ENCODE assay signal across 9 mouse cellular contexts in genomic region chr2:180385231-180385895, GRCm38 (mm10). TPM values are rescaled to one million over a fixed set of nuclear protein-coding genes. Genes with fewer than 3 reads are reported as not detected.
A peak's percentile ranks its signal among the peaks of the same experiment; 100 is the strongest.
DNase-seq lines count a peak whose midpoint lies in the region; ATAC-seq and TF ChIP-seq lines count a peak whose summit lies in the region.
"Had no signal": no experiment of that assay in that cellular context is flagged by ENCODE, and none has a peak within 500 bp of the region (broad histone marks: within the 10 kb centered on the region; RNA-seq: fewer than 3 reads in every experiment).

No protein-coding gene starts in this region.

- peak overlapping the region; percentile 83 for H3K4me3 ChIP-seq in heart, embryonic 10.5 days
- peak overlapping the region; percentile 48 for H3K4me3 ChIP-seq in limb, embryonic 13.5 days
- no peak overlapping the region for H3K4me3 ChIP-seq in kidney, adult 2 months (ENCODE audit: insufficient read depth, low read depth, low read length)

- H3K36me3 ChIP-seq in heart, embryonic 10.5 days: peaks cover 23% of the 10 kb centered on the region
- H3K36me3 ChIP-seq in limb, embryonic 13.5 days: no peaks in the 10 kb centered on the region
- H3K36me3 ChIP-seq in kidney, adult 2 months (ENCODE audit: control insufficient read depth, insufficient read depth, low read length): no peaks in the 10 kb centered on the region

- peak overlapping the region; percentile 96 for H3K27ac ChIP-seq in heart, embryonic 10.5 days
- H3K27ac ChIP-seq in limb, embryonic 13.5 days: no peak overlapping the region
- H3K27ac ChIP-seq in kidney, adult 2 months (ENCODE audit: insufficient read depth, low read depth, low read length): no peak overlapping the region

- H3K4me1 ChIP-seq in heart, embryonic 10.5 days: peaks cover 45% of the 10 kb centered on the region
- H3K4me1 ChIP-seq in limb, embryonic 13.5 days: peaks cover 15% of the 10 kb centered on the region
- H3K4me1 ChIP-seq in kidney, adult 2 months (ENCODE audit: control insufficient read depth, insufficient read depth, low read length): no peaks in the 10 kb centered on the region

- TF ChIP-seq POLR2A in kidney, adult 2 months (IDR thresholded peaks at IDR 0.05; ENCODE audit: low read depth, low read length): no peak

- no peak for TF ChIP-seq CTCF in kidney, adult 2 months (conservative IDR thresholded peaks at IDR 0.05; ENCODE audit: insufficient read depth, insufficient read length, low read depth, low read length)

- peak; percentile 75 for ATAC-seq in limb, embryonic 13.5 days (ENCODE audit: low FRiP score, low read depth)
- ATAC-seq: Patski had no signal

- H3K9me3 ChIP-seq in heart, embryonic 10.5 days: no peaks in the 10 kb centered on the region
- no peaks in the 10 kb centered on the region for H3K9me3 ChIP-seq in limb, embryonic 13.5 days

- peak; percentile 20 for DNase-seq in urinary bladder, postnatal 14 days (ENCODE audit: low spot score)
- no peak for DNase-seq in urinary bladder, postnatal 36 days (ENCODE audit: low spot score in 2 of 2)
- peak; percentile 96 for DNase-seq in heart, embryonic 10.5 days (ENCODE audit: low spot score)
- peak; percentile 7 for DNase-seq in yolk sac, embryonic 10.5 days (ENCODE audit: low spot score)
- DNase-seq in adrenal gland, postnatal 14 days: no peak
- DNase-seq in kidney, adult 2 months: no peak
- DNase-seq in layer of hippocampus, adult 9-10 months (ENCODE audit: low spot score): no peak

- peak overlapping the region; percentile 77 for H3K4me2 ChIP-seq in limb, embryonic 13.5 days (replicated peaks)

- WGBS in heart, embryonic 10.5 days: 4% methylated on average over 26 of the region's 26 CpGs
- WGBS in limb, embryonic 13.5 days: 4% methylated on average over 25 of the region's 26 CpGs
- WGBS in kidney, adult 2 months: 5% methylated on average over 26 of the region's 26 CpGs

- H3K9ac ChIP-seq in limb, embryonic 13.5 days: no peak overlapping the region; the same call in 1 of the 2 replicates

- peaks cover 45% of the 10 kb centered on the region for H3K27me3 ChIP-seq in heart, embryonic 10.5 days (ENCODE audit: insufficient read depth, poor library complexity, severe bottlenecking)
- H3K27me3 ChIP-seq in limb, embryonic 13.5 days: peaks cover 71% of the 10 kb centered on the region
- peaks cover 3% of the 10 kb centered on the region; the same call in 1 of the 2 replicates for H3K27me3 ChIP-seq in kidney, adult 2 months (replicated peaks; ENCODE audit: control insufficient read depth, insufficient read depth, low read length)

RNA-seq across cellular contexts. Expression of gene Gata5, which starts 50.9 kb away (rescaled TPM):
- 34.7 and 41.3 TPM in 2 replicates for polyA plus RNA-seq in heart, embryonic 10.5 days (2016; fragmentation: Nextera tagmentation; extraction: Ambion mirVana)
- polyA plus RNA-seq in limb, embryonic 13.5 days (2015; fragmentation: Nextera tagmentation; extraction: Ambion mirVana): 0.06 TPM in 1 of 2 replicates, not detected in the other
- 0.15 and 0.26 TPM in 2 replicates for total RNA-seq in adrenal gland, postnatal 14 days (2021)
- polyA plus RNA-seq in kidney, adult 2 months (2012; rRNA removed): 1.2 TPM in 2 replicates
- polyA plus RNA-seq: Patski had no signal

Comparison
In these comparisons a context has a peak if more than half of its experiments do, and no peak if none do; other contexts are left out.
1. DNase-seq: peak in urinary bladder, postnatal 14 days (single experiment), heart, embryonic 10.5 days (single experiment) and yolk sac, embryonic 10.5 days (single experiment); none in urinary bladder, postnatal 36 days (0 of 2), adrenal gland, postnatal 14 days (single experiment), kidney, adult 2 months (single experiment) and layer of hippocampus, adult 9-10 months (single experiment).
2. RNA of gene Gata5, which starts 50.9 kb away (polyA plus RNA-seq): 34.7 to 41.3 TPM in heart, embryonic 10.5 days; 1.2 TPM in kidney, adult 2 months and 0.06 TPM in limb, embryonic 13.5 days; every median in the first group is over 10 times any median in the second.